Mouse (Mus musculus): ENCODE measurements at regions not wholly inside any gene's neighbourhood (a gene's known extent, or its start where the extent isn't known, plus 50 kb on each side); places are given as distances from the start of the nearest gene placed in this dataset.
"Not testable (repeated sequence)": the region's sequence is repeated elsewhere in the genome, so short reads cannot be mapped to it uniquely, and the experiment has no call there.

GRCm38 (mm10) chr3:78635386-78635785, 650.9 kb downstream of the Rapgef2 start:
- in situ Hi-C loops (cut with MboI; ENCODE audit: low pct_unique_long_range_greater_than_20kb in 1 of 2, low sequenced_read_pairs in 2 of 2, unreplicated experiment in 1 of 2) = no loop called here

GRCm38 (mm10) chr3:78618900-78619299, 667.4 kb downstream of the Rapgef2 start:
- in situ Hi-C loops (cut with MboI; ENCODE audit: low pct_unique_long_range_greater_than_20kb in 1 of 2, low sequenced_read_pairs in 2 of 2, unreplicated experiment in 1 of 2) = no loop called here

GRCm38 (mm10) chr3:78594718-78595236, 691.5 kb downstream of the Rapgef2 start:
- in situ Hi-C loops (cut with MboI; ENCODE audit: low pct_unique_long_range_greater_than_20kb in 1 of 2, low sequenced_read_pairs in 2 of 2, unreplicated experiment in 1 of 2) = no loop called here

GRCm38 (mm10) chr3:78594305-78594704, 692.0 kb downstream of the Rapgef2 start:
- in situ Hi-C loops (cut with MboI; ENCODE audit: low pct_unique_long_range_greater_than_20kb in 1 of 2, low sequenced_read_pairs in 2 of 2, unreplicated experiment in 1 of 2) = no loop called here

- in situ Hi-C loops (cut with MboI; ENCODE audit: low pct_unique_long_range_greater_than_20kb in 1 of 2, low sequenced_read_pairs in 2 of 2, unreplicated experiment in 1 of 2) = no loop called here
Observed at GRCm38 (mm10) chr3:78586639-78587038, 699.7 kb downstream of the Rapgef2 start.

GRCm38 (mm10) chr3:78581868-78582267, 704.4 kb downstream of the Rapgef2 start:
- in situ Hi-C loops (cut with MboI; ENCODE audit: low pct_unique_long_range_greater_than_20kb in 1 of 2, low sequenced_read_pairs in 2 of 2, unreplicated experiment in 1 of 2) = no loop called here

GRCm38 (mm10) chr3:78581100-78581499, 705.2 kb downstream of the Rapgef2 start:
- in situ Hi-C loops (cut with MboI; ENCODE audit: low pct_unique_long_range_greater_than_20kb in 1 of 2, low sequenced_read_pairs in 2 of 2, unreplicated experiment in 1 of 2) = no loop called here

GRCm38 (mm10) chr3:78575667-78576464, 710.5 kb downstream of the Rapgef2 start:
- in situ Hi-C loops (cut with MboI; ENCODE audit: low pct_unique_long_range_greater_than_20kb in 1 of 2, low sequenced_read_pairs in 2 of 2, unreplicated experiment in 1 of 2) = no loop called here

- in situ Hi-C loops (cut with MboI; ENCODE audit: low pct_unique_long_range_greater_than_20kb in 1 of 2, low sequenced_read_pairs in 2 of 2, unreplicated experiment in 1 of 2) = no loop called here
Observed at GRCm38 (mm10) chr3:78574807-78575206, 711.5 kb downstream of the Rapgef2 start.

GRCm38 (mm10) chr3:78573299-78573698, 713.0 kb downstream of the Rapgef2 start:
- in situ Hi-C loops (cut with MboI; ENCODE audit: low pct_unique_long_range_greater_than_20kb in 1 of 2, low sequenced_read_pairs in 2 of 2, unreplicated experiment in 1 of 2) = no loop called here

GRCm38 (mm10) chr3:78564926-78565325, 721.4 kb downstream of the Rapgef2 start:
- in situ Hi-C loops (cut with MboI; ENCODE audit: low pct_unique_long_range_greater_than_20kb in 1 of 2, low sequenced_read_pairs in 2 of 2, unreplicated experiment in 1 of 2) = not testable (repeated sequence)

Measured in mouse embryonic stem cell (cell line).